Mouse (Mus musculus): Measurements from ENCODE around the gene Htra3.

Gene Htra3

GRCm38 (mm10) chr5:35655753-35656485 lies 23.7 kb downstream of the Htra3 start:
- DNase-seq (ENCODE audit: extremely low spot score, low read depth, low spot score): no peak

DNA sequence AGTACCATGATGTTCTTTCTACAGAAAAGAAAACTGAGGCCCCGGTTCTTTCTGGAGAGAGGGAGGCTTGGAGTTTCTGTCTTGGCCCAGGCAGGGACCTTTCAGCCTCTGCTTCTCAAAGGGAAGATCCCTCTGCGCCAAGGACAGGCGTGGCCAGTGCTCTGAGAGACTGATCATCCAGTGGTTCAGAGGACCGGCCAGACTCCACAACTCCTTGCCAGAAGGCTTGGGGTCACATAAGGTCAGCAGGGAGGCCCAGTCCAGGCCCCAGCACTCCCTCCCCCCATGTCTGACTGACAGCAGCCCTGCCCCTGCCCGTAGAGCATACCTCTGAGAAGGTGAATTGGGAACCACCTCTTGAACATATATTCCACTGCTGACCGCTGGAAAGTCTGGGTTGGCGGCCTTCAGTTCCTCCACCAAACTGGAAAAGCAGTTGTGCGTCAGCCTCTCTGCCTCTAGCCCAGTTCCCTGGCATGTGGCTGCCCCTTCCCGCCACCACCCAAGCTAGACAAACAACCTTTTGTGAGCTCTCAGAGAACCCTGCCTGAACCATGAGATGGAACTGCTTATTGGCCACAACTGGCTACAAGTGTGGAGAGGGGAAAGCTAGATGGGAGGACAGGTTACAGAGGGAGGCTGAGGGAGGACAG lies 25.7 kb downstream of the Htra3 start:
- no peak for DNase-seq (ENCODE audit: extremely low spot score, low read depth, low spot score)

DNA sequence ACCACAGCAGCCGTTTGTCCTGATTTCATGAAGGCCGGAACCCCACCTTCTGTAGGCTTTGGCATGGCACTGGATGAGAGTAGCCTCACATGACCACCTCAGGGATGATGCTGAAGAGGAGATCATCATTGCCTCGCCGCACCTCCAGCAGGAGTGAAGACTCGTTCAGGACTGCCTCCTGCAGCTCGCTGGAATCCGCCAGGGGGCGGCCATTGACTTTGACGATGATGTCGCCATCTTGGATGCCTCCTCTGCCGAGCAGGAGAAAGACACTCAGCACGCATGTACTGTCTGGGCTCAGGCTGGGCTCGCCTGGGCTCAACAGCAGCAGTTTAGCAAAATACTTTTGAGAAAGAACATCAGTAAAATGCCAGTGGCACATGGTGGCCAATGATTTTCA lies 26.7 kb downstream of the Htra3 start:
- DNase-seq (ENCODE audit: extremely low spot score, low read depth, low spot score): no peak

GRCm38 (mm10) chr5:35652319-35652718 lies 27.3 kb downstream of the Htra3 start:
- DNase-seq (ENCODE audit: extremely low spot score, low read depth, low spot score): no peak

DNA sequence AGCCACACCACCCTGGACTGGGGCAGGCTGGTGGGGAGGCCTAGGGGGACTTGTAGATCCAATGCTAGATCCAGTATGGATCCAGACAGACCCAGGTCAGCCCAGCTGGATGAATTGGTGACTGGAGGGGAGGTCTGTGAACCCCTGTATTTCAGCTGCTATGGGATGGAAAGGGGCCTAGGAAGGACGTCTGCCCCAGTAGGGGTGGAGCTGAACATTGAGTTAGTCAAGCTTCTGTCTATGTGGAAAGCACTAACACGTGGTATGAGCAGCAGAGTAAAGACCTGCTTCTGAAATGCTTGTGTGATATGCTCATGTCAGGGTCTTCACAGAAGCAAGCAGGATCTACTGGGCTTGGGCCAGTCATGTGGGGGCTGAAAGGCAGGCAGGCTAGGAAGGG lies 31.4 kb downstream of the Htra3 start:
- no peak for DNase-seq (ENCODE audit: extremely low spot score, low read depth, low spot score)

- no peak for DNase-seq (ENCODE audit: extremely low spot score, low read depth, low spot score)
Observed at GRCm38 (mm10) chr5:35647562-35647961, 32.0 kb downstream of the Htra3 start.

GRCm38 (mm10) chr5:35646927-35647326 lies 32.7 kb downstream of the Htra3 start:
- no peak for DNase-seq (ENCODE audit: extremely low spot score, low read depth, low spot score)

DNA sequence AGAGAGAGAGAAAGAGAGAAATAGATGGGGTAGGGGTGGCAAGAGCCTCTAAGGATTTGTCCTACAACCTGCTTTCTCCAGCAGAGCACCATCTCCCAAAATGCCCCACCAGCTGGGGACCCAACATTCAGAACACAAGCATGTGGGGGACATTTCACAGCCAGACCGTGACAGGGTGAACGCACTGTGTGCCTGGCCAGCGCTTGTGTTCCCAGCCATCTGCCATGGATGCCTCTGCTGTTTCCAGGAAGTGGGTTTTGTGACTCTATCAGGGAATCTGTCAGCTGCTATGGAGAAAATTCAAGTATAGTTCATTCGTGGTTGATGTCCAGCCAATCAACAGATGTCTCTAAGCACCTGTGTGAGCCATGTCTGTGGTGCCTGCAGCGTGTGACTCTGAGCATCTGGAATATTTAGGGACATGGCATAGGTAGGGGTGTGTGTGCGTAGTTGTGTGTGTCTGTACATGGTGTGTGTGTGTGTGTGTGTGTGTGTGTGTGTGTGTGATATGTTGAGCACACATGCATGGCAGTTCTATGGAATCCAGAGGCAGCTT lies 33.6 kb downstream of the Htra3 start:
- no peak for DNase-seq (ENCODE audit: extremely low spot score, low read depth, low spot score)

DNA sequence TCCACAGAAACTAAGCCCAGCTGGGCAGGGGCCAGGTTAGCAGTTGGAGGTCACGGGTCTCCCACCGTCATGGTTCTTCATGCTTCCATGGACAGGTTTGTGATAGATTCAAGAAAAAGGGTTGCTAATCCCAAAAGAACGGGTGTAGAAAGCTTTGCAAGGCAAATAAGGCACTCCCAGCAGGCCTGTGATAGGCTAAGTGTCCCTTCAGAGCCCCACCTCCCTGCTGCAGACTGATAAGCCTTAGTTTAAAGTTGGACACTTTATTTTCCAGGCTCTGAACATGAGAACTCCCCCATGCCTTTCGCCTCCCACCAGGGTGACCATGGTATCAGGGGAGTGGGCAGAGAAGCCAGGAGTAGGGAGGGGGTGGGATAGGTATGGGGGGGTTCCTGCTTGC lies 35.5 kb downstream of the Htra3 start:
- DNase-seq (ENCODE audit: extremely low spot score, low read depth, low spot score): no peak

GRCm38 (mm10) chr5:35643401-35644048 lies 36.1 kb downstream of the Htra3 start:
- DNase-seq (ENCODE audit: extremely low spot score, low read depth, low spot score): no peak

DNA sequence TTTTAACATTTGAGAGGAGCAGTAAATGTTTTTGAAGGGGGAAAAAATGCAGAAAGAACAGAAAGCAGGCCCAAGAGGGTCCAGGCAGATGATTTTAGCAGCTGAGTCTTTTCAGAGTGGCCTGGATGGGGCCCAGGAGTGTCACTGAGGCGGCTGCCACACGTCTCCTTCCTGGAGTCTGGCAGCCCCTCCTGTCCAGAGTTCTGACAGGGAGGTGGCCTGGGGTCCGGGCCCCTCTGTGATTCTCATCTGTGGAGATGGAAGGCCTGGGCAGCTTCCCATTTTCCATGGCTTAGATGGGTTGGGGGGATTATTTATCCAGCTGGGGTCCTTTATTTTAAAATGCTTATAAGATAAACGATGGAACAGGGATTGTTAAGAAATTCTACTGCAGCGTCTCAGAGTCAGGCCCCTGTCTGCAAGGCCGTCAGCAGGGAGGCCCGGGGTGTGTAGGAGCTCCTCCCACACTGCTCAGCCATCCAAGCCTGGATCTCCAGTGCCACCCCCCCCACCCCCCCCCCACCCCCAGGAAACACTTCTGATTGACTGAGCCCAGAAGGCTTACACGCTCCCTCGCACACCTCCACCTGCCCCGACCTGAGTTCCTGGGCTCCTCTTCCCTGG lies 37.5 kb downstream of the Htra3 start:
- DNase-seq (ENCODE audit: extremely low spot score, low read depth, low spot score): no peak

DNA sequence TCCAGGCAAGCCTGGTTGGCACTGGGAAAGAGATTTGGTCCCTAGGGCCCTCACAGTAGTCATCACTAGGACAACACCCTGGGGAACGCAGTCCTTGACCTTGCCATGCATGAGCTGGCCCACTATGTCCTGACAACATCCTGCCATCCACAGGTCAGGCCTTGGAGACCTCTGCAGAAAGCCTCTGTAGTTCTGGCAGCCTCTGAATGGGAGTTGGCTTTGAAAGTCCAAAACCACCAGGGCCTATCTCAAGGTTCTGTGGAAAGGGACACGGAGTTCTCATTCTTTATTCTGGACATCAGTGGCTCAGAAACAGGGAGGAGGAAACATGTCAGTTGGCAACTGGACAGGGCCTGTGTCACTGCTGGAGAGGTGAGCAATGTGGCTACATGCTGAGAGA lies 43.6 kb downstream of the Htra3 start:
- no peak for DNase-seq (ENCODE audit: extremely low spot score, low read depth, low spot score)

DNA sequence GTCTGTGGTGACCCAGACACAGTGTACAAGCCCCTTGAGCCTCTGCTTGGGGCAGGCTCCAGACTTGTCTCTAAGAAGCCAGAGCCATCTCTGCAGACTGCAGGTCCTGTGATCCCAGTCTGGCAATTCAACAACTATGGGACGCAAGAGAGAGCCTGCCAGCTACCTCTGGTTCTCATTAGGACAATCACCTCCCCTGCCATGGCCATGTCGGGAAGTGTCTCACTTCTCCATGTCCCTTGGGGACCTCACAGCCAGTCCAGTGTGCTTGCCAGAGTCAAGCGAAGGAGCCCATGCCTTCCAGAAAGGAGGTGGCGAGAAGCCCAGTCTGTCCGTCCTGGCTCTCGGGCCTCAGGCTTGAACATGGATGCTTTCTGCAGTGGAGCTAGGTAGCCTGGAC lies 46.7 kb downstream of the Htra3 start:
- DNase-seq (ENCODE audit: extremely low spot score, low read depth, low spot score): no peak

DNA sequence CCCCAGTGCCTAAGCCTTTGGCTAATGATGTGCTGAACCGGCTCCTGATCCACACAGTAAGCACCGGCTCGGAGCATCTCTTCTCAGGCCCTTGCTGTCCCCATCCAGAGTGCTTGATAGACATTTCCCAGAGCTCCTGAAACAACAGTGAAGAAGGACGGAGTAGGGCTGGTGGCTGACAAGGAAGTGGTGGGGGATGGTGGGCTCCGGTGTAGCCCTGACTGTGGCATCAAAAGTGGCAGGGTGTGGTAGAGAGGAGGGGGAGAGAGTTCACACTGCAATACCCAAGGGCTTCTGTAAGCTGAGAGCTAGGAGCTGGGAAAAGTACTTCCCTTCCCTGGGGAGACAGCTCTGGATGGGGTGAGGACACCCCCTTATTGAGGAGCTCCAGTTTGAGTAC lies 47.8 kb downstream of the Htra3 start:
- DNase-seq (ENCODE audit: extremely low spot score, low read depth, low spot score): no peak

DNA sequence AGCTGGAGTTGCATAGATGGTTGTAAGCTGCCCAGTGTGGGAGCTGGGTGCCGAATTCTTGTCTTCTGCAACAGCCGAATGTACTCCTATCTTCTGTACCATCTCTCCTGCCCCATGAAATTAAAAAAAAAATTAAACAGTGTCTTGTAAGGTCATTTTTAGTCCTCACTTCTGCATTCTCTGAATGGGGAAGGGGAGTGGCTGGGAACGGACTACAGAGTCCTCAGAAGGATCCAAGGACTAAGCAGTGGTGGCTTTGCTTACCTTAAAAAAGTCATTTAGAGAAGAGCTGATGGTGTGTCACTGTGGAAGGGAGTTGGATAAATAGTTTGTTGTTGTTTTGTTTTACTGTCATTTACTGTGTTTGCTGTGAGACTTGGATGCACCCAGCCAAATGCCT lies 48.4 kb downstream of the Htra3 start:
- no peak for DNase-seq (ENCODE audit: extremely low spot score, low read depth, low spot score)

DNA sequence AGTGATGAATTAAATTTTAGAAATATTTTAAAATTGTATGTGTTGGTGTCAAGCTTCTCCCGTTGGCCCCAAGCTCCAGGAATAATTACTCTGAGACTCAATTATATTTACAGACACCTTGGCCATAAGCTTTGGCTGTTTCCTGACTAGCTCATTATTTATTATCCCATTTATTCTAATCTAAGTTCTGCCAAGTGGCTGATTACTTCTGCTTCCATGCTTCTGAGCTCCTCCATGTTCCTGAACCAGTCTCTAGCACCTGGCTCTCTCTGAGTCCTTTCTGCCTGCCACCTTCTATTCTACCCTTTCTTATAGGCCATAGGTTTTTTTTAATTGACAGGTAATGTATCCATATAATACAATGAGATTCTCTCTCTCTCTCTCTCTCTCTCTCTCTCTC lies 48.9 kb downstream of the Htra3 start:
- DNase-seq (ENCODE audit: extremely low spot score, low read depth, low spot score): no peak

- DNase-seq (ENCODE audit: extremely low spot score, low read depth, low spot score): no peak
Observed at GRCm38 (mm10) chr5:35629333-35629732, 50.2 kb downstream of the Htra3 start.

DNA sequence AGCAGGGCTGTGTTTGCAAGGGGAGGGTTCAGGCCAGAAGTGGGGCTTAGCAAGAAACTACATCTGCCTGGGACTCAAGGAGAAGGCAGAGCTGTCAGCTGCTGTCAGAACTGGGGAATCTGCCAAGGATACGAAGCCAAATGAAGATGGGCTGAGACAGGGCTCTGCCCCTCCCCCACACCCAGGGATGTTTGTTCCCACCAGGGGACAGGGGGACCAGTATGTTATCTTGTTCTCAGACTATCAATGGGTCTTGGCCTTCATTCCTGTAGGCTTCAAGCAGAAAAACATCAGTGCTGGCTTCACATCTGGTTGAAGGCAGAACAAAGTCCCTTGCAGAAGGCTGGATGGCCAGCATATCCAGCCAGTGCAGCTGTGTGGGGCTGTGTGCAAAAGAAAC lies 50.9 kb downstream of the Htra3 start:
- no peak for DNase-seq (ENCODE audit: extremely low spot score, low read depth, low spot score)

GRCm38 (mm10) chr5:35627307-35627840 lies 52.2 kb downstream of the Htra3 start:
- no peak for DNase-seq (ENCODE audit: extremely low spot score, low read depth, low spot score)

- DNase-seq (ENCODE audit: extremely low spot score, low read depth, low spot score): no peak
Observed at GRCm38 (mm10) chr5:35626408-35626807, 53.2 kb downstream of the Htra3 start.

DNA sequence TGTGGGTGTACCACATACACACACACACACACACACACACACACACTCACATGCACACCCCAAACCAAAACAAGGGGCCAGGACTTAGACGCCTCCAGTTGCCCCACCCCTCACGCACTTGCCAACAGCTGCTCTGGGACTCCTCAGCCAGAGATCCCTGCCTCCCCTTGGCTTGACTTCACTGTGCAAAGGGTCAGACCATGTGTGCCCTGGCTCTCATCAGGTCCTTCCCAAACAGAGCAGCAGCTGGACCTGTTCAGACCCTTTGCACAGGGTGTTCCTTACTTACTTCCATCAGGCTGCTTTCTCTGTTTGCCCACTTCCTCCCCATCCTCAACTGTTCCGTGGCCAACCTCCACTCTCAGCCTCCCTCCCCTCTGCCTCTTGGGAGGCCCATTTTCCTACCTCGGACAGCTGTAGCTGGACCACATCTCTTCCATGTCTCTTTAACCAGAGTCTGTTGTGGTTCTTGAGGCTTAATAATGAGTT lies 54.8 kb downstream of the Htra3 start:
- no peak for DNase-seq (ENCODE audit: extremely low spot score, low read depth, low spot score)

All from hindlimb bud, embryonic 11.5 days (tissue).